8 mouse cellular contexts compared by ENCODE assay signal in the genomic region with DNA sequence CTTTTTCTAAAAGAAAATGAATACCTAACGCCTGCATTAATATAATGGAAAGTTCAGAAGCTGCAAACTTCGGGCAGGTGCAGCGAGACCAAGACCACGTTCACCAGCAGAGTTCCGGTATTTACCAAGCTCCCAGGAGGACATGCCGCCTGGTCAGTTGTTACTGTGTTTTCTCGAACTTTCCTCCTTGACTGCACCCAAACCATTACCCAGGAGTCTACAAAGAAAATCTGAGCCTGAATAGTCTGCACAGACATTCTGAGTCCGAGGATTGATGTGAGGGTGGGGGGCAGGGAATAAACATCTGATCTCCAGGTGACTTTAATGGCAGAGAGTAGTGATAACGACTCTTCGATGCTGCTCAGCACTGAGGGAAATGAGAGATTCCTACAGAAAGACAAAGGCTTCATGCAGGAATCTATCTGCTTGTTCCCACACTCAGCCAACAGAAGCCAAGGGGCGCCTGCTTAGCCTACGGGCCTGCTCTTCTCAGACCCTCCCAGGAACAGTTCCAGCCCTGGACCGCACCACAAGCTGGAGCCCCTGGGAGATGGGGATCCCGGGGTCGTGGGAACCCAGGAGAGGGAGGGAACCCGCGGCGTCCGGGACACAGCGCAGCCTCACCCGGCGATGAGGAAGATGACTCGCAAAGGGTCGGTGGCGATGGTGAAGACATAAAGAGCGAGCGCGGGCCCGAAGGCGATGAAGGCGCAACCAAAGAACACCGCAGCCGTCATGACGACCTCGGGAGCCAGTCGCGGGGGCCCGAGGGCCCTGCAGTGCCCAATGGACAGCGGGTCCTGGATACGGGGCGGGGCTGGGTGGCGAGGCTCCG. TPM values are rescaled to one million over a fixed set of nuclear protein-coding genes. Genes with fewer than 3 reads are reported as not detected.
DNase-seq lines count a peak whose midpoint lies in the region; ATAC-seq and TF ChIP-seq lines count a peak whose summit lies in the region.

No protein-coding gene starts in this region.

- TF ChIP-seq POLR2A in limb, embryonic 14.5 days (IDR thresholded peaks at IDR 0.05; ENCODE audit: borderline replicate concordance, extremely low read depth, insufficient read depth, insufficient read length) = no peak

- no peaks in the 10 kb centered on the region for H3K9me3 ChIP-seq in heart, embryonic 12.5 days (replicated peaks)
- H3K9me3 ChIP-seq in ES-E14 (ENCODE audit: control insufficient read depth, insufficient read depth, low read depth, low read length) = no peaks in the 10 kb centered on the region
- no peaks in the 10 kb centered on the region for H3K9me3 ChIP-seq in forebrain, embryonic 11.5 days (ENCODE audit: control insufficient read depth, low read length)
- H3K9me3 ChIP-seq in limb, embryonic 14.5 days (ENCODE audit: control insufficient read depth, low read length) = no peaks in the 10 kb centered on the region
- no peaks in the 10 kb centered on the region for H3K9me3 ChIP-seq in stomach, embryonic 15.5 days

- peaks cover 7% of the 10 kb centered on the region for H3K36me3 ChIP-seq in heart, embryonic 12.5 days
- H3K36me3 ChIP-seq in ES-E14 (ENCODE audit: control insufficient read depth, insufficient read depth, low read length, poor library complexity, severe bottlenecking) = no peaks in the 10 kb centered on the region
- H3K36me3 ChIP-seq in forebrain, embryonic 11.5 days (ENCODE audit: control insufficient read depth, insufficient read depth, low read length) = no peaks in the 10 kb centered on the region
- H3K36me3 ChIP-seq in limb, embryonic 14.5 days (ENCODE audit: control insufficient read depth, insufficient read depth, low read length) = no peaks in the 10 kb centered on the region
- H3K36me3 ChIP-seq in stomach, embryonic 15.5 days = no peaks in the 10 kb centered on the region

- H3K4me2 ChIP-seq in heart, embryonic 12.5 days = peak overlapping the region; percentile 87
- H3K4me2 ChIP-seq in forebrain, embryonic 11.5 days (ENCODE audit: low read depth, low read length, severe bottlenecking) = peak overlapping the region; percentile 82
- peak overlapping the region; percentile 63 for H3K4me2 ChIP-seq in limb, embryonic 14.5 days (replicated peaks; ENCODE audit: low read depth, low read length, severe bottlenecking)
- H3K4me2 ChIP-seq in stomach, embryonic 15.5 days = peak overlapping the region; percentile 91

- WGBS in heart, embryonic 12.5 days = 2% methylated on average over 43 of the region's 43 CpGs
- WGBS in forebrain, embryonic 11.5 days = 2% methylated on average over 43 of the region's 43 CpGs
- WGBS in limb, embryonic 14.5 days = 1% methylated on average over 43 of the region's 43 CpGs
- 2% methylated on average over 43 of the region's 43 CpGs for WGBS in stomach, embryonic 15.5 days

- peak overlapping the region; percentile 70 for H3K4me3 ChIP-seq in heart, embryonic 12.5 days
- H3K4me3 ChIP-seq in ES-E14 (ENCODE audit: insufficient read depth in 1 of 2, low read depth in 1 of 2, low read length in 2 of 2, poor library complexity in 1 of 2, severe bottlenecking in 1 of 2) = peak overlapping the region; percentile 83 to 98
- H3K4me3 ChIP-seq in forebrain, embryonic 11.5 days (ENCODE audit: low read depth, low read length) = peak overlapping the region; percentile 66
- peak overlapping the region; percentile 64 for H3K4me3 ChIP-seq in limb, embryonic 14.5 days (replicated peaks; ENCODE audit: low read length)
- H3K4me3 ChIP-seq in stomach, embryonic 15.5 days (replicated peaks) = peak overlapping the region; percentile 73

- no peak for DNase-seq in heart, adult 8-10 months (ENCODE audit: low spot score)
- DNase-seq in ES-E14 (ENCODE audit: low read depth, low spot score) = peak; percentile 7
- DNase-seq in forebrain, embryonic 11.5 days (ENCODE audit: low spot score) = no peak
- DNase-seq in limb, embryonic 14.5 days (ENCODE audit: low spot score) = peak; percentile 14
- no peak for DNase-seq in left cerebral cortex, adult 18-20 months (ENCODE audit: low spot score in 2 of 2)
- no peak for DNase-seq in spleen, postnatal 10 days (ENCODE audit: low spot score in 2 of 2)

- in situ Hi-C loops in ES-E14 (cut with MboI; ENCODE audit: low sequenced_read_pairs in 2 of 2, unreplicated experiment in 2 of 2) = no loop called here

- H3K27me3 ChIP-seq in heart, embryonic 12.5 days (replicated peaks) = no peaks in the 10 kb centered on the region
- H3K27me3 ChIP-seq in forebrain, embryonic 11.5 days (ENCODE audit: control insufficient read depth, insufficient read depth, low read length) = no peaks in the 10 kb centered on the region
- H3K27me3 ChIP-seq in limb, embryonic 14.5 days (ENCODE audit: control insufficient read depth, insufficient read depth, low read length) = no peaks in the 10 kb centered on the region
- H3K27me3 ChIP-seq in stomach, embryonic 15.5 days (replicated peaks) = no peaks in the 10 kb centered on the region

- H3K4me1 ChIP-seq in heart, embryonic 12.5 days (replicated peaks) = peaks cover 5% of the 10 kb centered on the region; the same call in 1 of the 2 replicates
- no peaks in the 10 kb centered on the region for H3K4me1 ChIP-seq in ES-E14 (ENCODE audit: control insufficient read depth in 2 of 2, insufficient read depth in 2 of 2, low read length in 2 of 2, poor library complexity in 1 of 2)
- peaks cover 5% of the 10 kb centered on the region; the same call in 1 of the 2 replicates for H3K4me1 ChIP-seq in forebrain, embryonic 11.5 days (replicated peaks; ENCODE audit: control insufficient read depth, insufficient read depth, low read length)
- H3K4me1 ChIP-seq in limb, embryonic 14.5 days (ENCODE audit: control insufficient read depth, insufficient read depth, low read length) = no peaks in the 10 kb centered on the region
- H3K4me1 ChIP-seq in stomach, embryonic 15.5 days = no peaks in the 10 kb centered on the region

- peak overlapping the region; percentile 95 for H3K27ac ChIP-seq in heart, embryonic 12.5 days (ENCODE audit: poor library complexity, severe bottlenecking)
- H3K27ac ChIP-seq in ES-E14 (ENCODE audit: insufficient read depth, low read depth, low read length, poor library complexity, severe bottlenecking) = no peak overlapping the region
- peak overlapping the region; percentile 70 for H3K27ac ChIP-seq in forebrain, embryonic 11.5 days (ENCODE audit: low read depth, low read length)
- H3K27ac ChIP-seq in limb, embryonic 14.5 days (replicated peaks; ENCODE audit: low read depth, low read length) = peak overlapping the region; percentile 84
- peak overlapping the region; percentile 95 for H3K27ac ChIP-seq in stomach, embryonic 15.5 days

- peak overlapping the region; percentile 78 for H3K9ac ChIP-seq in heart, embryonic 12.5 days
- H3K9ac ChIP-seq in ES-E14 (ENCODE audit: insufficient read depth, low read depth, low read length, poor library complexity, severe bottlenecking) = peak overlapping the region; percentile 51
- H3K9ac ChIP-seq in forebrain, embryonic 11.5 days (ENCODE audit: low read length) = peak overlapping the region; percentile 76
- peak overlapping the region; percentile 73 for H3K9ac ChIP-seq in limb, embryonic 14.5 days (ENCODE audit: low read depth, low read length, severe bottlenecking)
- peak overlapping the region; percentile 54 for H3K9ac ChIP-seq in stomach, embryonic 15.5 days

- ATAC-seq in heart, embryonic 12.5 days (ENCODE audit: insufficient number of reproducible peaks, low FRiP score) = peak; percentile 9
- peak; percentile 73 for ATAC-seq in forebrain, embryonic 11.5 days (replicated peaks; ENCODE audit: low FRiP score)
- ATAC-seq in limb, embryonic 14.5 days (ENCODE audit: low FRiP score, low read depth) = peak; percentile 10; the same call in 1 of the 2 replicates
- peak; percentile 1; the same call in 1 of the 2 replicates for ATAC-seq in stomach, embryonic 15.5 days (ENCODE audit: insufficient read depth, low FRiP score, low read depth)

TF ChIP-seq in ES-E14, 5 proteins besides CTCF, POLR2A, EP300 and RAD21:
- TF ChIP-seq ZNF384 (IDR thresholded peaks at IDR 0.05; ENCODE audit: low read depth, low read length) (no peak), CHD2 (IDR thresholded peaks at IDR 0.05; ENCODE audit: low read depth, low read length) (no peak), HCFC1 (IDR thresholded peaks at IDR 0.05; ENCODE audit: borderline replicate concordance, insufficient read depth, low read length) (no peak; the same call in 1 of the 2 replicates), MAFK (IDR thresholded peaks at IDR 0.05; ENCODE audit: insufficient read depth, low read depth, low read length) (no peak), ZC3H11A (IDR thresholded peaks at IDR 0.05; ENCODE audit: borderline replicate concordance, low read depth, low read length) (no peak)
TF ChIP-seq in ES-E14: peak in this region for 0.

RNA-seq across cellular contexts. Expression of a gene that starts 0.4 kb away (rescaled TPM):
- 8.8 and 9.0 TPM in 2 replicates for polyA plus RNA-seq in heart, embryonic 12.5 days (2016; fragmentation: Nextera tagmentation; extraction: Ambion mirVana)
- 1 to 10 TPM; 5.1 to 6.3 (median 5.6) TPM for total RNA-seq in heart, adult 8-10 months (2022)
- 1.0 and 1.1 TPM in 2 replicates for total RNA-seq in ES-E14 (2012; rRNA removed)
- 16.1 and 17.6 TPM in 2 replicates for polyA plus RNA-seq in forebrain, embryonic 11.5 days (2014; fragmentation: Nextera tagmentation; extraction: Ambion mirVana)
- 6.3 and 7.6 TPM in 2 replicates for polyA plus RNA-seq in limb, embryonic 14.5 days (2012; rRNA removed)
- 11.4 and 13.2 TPM in 2 replicates for polyA plus RNA-seq in limb, embryonic 14.5 days (2014; fragmentation: Nextera tagmentation; extraction: Ambion mirVana)
- polyA plus RNA-seq in stomach, embryonic 15.5 days (2015; fragmentation: Nextera tagmentation; extraction: Ambion mirVana) = 8.4 and 9.1 TPM in 2 replicates
- 10 to 100 TPM; 22.9 to 23.4 TPM for total RNA-seq in left cerebral cortex, adult 18-20 months (2021)

RNA-seq across cellular contexts. Expression of a gene that starts 2.0 kb away (rescaled TPM):
- polyA plus RNA-seq in heart, embryonic 12.5 days (2016; fragmentation: Nextera tagmentation; extraction: Ambion mirVana) = 0.24 and 0.61 TPM in 2 replicates
- total RNA-seq in heart, adult 8-10 months (2022) = under 1 TPM in 1 of 4 experiments, not detected in 3; 0.11 TPM
- not detected in 2 replicates for total RNA-seq in ES-E14 (2012; rRNA removed)
- polyA plus RNA-seq in forebrain, embryonic 11.5 days (2014; fragmentation: Nextera tagmentation; extraction: Ambion mirVana) = 0.21 and 0.25 TPM in 2 replicates
- polyA plus RNA-seq in limb, embryonic 14.5 days (2012; rRNA removed) = 0.23 and 0.50 TPM in 2 replicates
- 0.47 and 0.63 TPM in 2 replicates for polyA plus RNA-seq in limb, embryonic 14.5 days (2014; fragmentation: Nextera tagmentation; extraction: Ambion mirVana)
- 0.80 and 1.0 TPM in 2 replicates for polyA plus RNA-seq in stomach, embryonic 15.5 days (2015; fragmentation: Nextera tagmentation; extraction: Ambion mirVana)
- total RNA-seq in left cerebral cortex, adult 18-20 months (2021) = under 1 TPM; 0.42 to 0.46 TPM

RNA-seq across cellular contexts. Expression of a gene that starts 39.7 kb away (rescaled TPM):
- 1.6 and 1.8 TPM in 2 replicates for polyA plus RNA-seq in heart, embryonic 12.5 days (2016; fragmentation: Nextera tagmentation; extraction: Ambion mirVana)
- 1 to 10 TPM in 3 of 4 experiments, under 1 TPM in 1; 1.00 to 1.9 (median 1.2) TPM for total RNA-seq in heart, adult 8-10 months (2022)
- total RNA-seq in ES-E14 (2012; rRNA removed) = 0.98 and 1.0 TPM in 2 replicates
- polyA plus RNA-seq in forebrain, embryonic 11.5 days (2014; fragmentation: Nextera tagmentation; extraction: Ambion mirVana) = 2.2 and 3.2 TPM in 2 replicates
- polyA plus RNA-seq in limb, embryonic 14.5 days (2012; rRNA removed) = 1.7 and 2.5 TPM in 2 replicates
- 2.8 and 4.3 TPM in 2 replicates for polyA plus RNA-seq in limb, embryonic 14.5 days (2014; fragmentation: Nextera tagmentation; extraction: Ambion mirVana)
- polyA plus RNA-seq in stomach, embryonic 15.5 days (2015; fragmentation: Nextera tagmentation; extraction: Ambion mirVana) = 5.1 and 5.7 TPM in 2 replicates
- total RNA-seq in left cerebral cortex, adult 18-20 months (2021) = 1 to 10 TPM; 6.2 to 7.9 TPM

Comparison
In these comparisons a context has a peak if more than half of its experiments do, and no peak if none do; other contexts are left out.
1. ATAC-seq: peak in every context shown above with its lines; median percentile 73 in forebrain, embryonic 11.5 days; 10 in limb, embryonic 14.5 days; 9 in heart, embryonic 12.5 days; 1 in stomach, embryonic 15.5 days.
2. DNase-seq: peak in ES-E14 (single experiment) and limb, embryonic 14.5 days (single experiment); none in heart, adult 8-10 months (single experiment), forebrain, embryonic 11.5 days (single experiment), left cerebral cortex, adult 18-20 months (0 of 2) and spleen, postnatal 10 days (0 of 2).
3. Peak in every context shown above with its lines, with median percentiles within 50 percentile points of each other: H3K4me2 ChIP-seq, H3K4me3 ChIP-seq and H3K9ac ChIP-seq.